Mouse (Mus musculus) activated CD4-positive, CD25-positive, alpha-beta regulatory T cell, adult 9 weeks (primary cell): Measurements from ENCODE around the gene Dock8. TPM values are rescaled to one million over a fixed set of nuclear protein-coding genes. Genes with fewer than 3 reads are reported as not detected.

Experiments
- polyA plus RNA-seq: library from polyadenylated mRNA; unstranded; fragments of 100-300 nt; shearing (Covaris generic); gene quantifications from one replicate; pipeline ENCODE4 v1.2.1, GENCODE M21; 2017

Gene Dock8
- 229 TPM for polyA plus RNA-seq

GRCm38 (mm10) chr19:24999201-24999886 is at the start of gene Dock8:
Gene Dock8 (plus strand): TSS chr19:24999534.

DNA sequence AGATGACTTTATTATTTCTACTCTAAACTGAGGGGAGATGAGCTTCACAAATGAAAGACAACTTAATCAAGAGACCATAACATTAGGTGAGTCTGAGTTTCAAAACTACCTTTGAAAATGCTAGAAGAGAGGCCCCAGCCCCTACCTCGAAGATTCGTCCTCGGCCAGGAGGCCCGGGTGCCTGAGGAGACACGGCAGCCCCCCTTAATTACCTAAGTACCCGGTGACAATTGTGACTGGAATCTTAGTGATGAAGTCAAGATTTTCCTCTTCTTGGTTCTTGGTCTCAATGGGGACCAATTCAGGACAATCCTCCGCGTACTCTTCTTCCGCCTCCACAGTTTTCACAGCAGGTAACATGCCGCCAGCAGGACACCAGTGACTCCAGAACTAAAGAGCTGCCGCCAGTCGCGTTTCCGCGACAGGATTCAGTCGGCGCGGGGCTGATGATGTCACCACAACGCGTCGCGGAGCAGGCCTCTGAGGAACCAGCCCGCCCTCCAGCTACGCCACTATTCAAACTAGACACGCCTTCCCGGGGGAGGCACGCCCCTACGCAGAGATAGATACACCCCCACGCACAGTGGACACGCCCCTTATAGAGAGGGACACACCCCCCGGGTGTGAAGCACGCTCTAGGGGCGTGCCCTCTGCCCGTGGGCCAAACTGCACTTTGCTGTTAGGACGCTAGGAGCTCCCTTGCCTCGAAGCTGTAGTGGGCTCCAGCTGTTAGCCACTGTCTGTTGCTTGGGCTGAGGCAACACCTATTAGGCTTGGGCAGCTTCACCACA is 38.0 kb upstream of the Dock8 start, which contains the start of gene Cbwd1:
TSS of gene Cbwd1 (minus strand) at position 439 of the 791 bp plus-strand sequence.

DNA sequence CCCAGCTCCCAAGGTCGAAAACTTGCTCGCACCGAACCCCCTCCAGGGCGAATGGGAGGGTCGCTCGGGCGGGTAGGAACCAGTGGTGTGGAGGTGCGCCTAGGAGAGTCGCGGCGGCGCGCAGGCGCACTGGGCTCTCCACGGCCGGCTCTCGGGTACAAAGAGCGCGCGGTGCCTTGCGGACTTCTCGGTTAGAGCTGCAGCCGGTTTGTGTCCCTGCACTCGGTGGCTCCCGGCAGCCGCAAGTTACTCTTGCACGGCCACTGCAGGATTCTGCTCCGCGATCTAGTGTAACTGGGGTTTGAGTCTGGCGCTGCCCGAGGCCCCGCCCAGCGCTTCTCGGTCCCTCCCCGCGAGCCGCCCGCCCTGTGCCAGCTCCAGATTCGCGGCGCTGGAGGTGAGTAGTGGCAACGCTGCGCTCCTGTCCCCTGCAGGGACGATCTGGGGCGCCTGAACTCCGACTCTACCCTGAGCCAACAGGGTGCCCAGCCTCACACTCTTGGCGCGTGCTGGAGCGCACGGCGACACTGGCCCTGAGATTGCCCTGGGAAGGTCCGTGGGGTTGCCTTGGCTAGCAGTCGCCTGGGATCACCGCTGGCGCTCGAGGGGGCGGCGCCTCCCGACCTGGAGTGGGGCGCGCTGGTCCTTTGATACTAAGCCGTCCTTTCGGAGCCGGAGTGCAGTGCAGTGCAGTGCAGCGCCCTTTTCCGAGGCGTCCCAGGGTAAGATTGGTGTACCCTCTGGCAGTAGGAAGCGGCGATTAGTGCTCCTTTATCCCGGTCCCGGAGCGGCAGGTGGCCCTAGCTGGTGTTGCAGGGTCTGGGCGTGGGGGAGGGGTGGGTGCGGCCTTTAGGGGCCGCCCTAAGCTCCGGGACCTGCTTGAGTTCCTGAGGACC is 237.5 kb downstream of the Dock8 start, which contains the start of gene Kank1:
TSS of gene Kank1 (plus strand) at position 380 of the 896 bp plus-strand sequence.

Other genes with a start within 250 kb of the Dock8 start
- gene Pgm5, start 137.7 kb upstream of the Dock8 start, polyA plus RNA-seq = not detected
- 208 TPM for gene Gm10053, start 123.8 kb upstream of the Dock8 start, polyA plus RNA-seq
- gene Foxd4, start 98.3 kb upstream of the Dock8 start, polyA plus RNA-seq = not detected
- 16.0 TPM for gene Cbwd1, start 37.9 kb upstream of the Dock8 start, polyA plus RNA-seq
- not detected for gene Kank1, start 237.4 kb downstream of the Dock8 start, polyA plus RNA-seq